Mouse (Mus musculus) colon, adult 2 months (tissue): Measurements from ENCODE around the gene Cln6. TPM values are rescaled to one million over a fixed set of nuclear protein-coding genes. Genes with fewer than 3 reads are reported as not detected.

Experiments used
- polyA plus RNA-seq: library from polyadenylated mRNA; depleted of rRNA; stranded (reverse); fragments of >200 nt; gene quantifications from 2 replicates; pipeline ENCODE4 v1.2.3, GENCODE M21; 2012; rRNA removed

Cln6 gene
- 76.6 and 80.1 TPM in 2 replicates for polyA plus RNA-seq

DNA sequence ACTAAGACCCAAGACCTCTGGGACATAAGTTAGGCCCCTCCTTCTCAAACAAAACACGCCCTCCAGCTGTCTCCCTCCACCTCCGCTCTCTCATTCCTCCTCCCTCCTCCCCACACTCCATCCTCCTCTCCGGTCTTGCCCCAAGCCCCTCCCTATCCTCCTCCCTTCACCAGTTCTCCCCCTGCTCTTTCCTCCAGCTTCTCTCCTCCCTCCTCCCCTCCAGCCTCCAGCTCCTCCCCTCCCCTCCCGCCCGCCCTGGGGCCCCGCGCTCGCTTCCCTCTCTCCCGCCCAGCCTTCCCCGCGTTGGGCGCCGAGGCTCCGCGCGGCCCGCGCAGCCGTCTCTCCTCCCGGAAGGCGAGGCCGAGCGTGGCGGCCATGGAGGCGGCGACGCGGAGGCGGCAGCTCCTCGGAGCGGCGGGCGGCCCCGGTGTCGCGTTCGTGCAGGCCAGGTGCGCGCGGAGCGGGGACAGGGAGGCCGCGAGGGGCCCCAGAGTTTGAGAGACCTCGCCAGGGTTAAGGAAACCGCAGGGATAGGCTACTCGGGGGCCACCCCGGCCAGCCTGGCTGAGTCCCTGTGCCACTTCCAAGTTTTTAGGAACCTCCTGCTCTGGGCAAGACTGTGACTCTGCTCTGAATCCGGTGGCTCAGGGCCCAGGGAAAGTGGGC is at the start of gene Cln6:
TSS of gene Cln6 (plus strand) at position 280 of the 666 bp plus-strand sequence.

DNA sequence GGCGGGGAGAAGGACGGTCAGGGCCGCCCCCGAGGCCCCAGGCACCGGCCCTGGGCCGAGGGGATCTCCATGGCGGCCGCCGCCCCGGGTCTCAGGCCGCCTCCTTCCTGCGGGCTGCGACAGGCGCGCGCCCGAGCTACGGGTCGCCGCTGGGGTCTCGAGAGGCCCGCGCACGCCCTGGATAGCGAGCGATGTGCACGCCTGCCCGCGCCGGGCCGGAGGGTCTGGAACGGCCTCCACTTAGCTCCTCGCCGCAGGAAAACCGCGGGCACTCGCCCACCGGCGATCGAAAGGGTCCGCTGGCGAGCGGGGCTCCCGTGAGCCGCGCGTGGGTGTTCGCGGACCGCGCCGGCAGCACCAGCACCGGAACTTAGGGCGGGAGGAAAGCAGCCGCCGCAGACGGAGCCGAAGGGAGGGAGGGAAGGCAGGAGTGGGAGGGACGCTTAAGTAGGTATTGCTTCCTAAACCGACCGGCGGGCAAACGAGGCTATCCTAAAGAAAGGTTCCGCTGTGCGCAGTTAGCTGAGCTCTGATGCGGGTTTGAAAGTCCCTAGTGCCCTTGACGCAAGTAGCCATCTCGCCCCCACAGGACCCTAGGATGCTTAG is 27.0 kb upstream of the Cln6 start, which contains the start of gene Fem1b:
TSS of gene Fem1b (minus strand) at position 419 of the 606 bp plus-strand sequence.

DNA sequence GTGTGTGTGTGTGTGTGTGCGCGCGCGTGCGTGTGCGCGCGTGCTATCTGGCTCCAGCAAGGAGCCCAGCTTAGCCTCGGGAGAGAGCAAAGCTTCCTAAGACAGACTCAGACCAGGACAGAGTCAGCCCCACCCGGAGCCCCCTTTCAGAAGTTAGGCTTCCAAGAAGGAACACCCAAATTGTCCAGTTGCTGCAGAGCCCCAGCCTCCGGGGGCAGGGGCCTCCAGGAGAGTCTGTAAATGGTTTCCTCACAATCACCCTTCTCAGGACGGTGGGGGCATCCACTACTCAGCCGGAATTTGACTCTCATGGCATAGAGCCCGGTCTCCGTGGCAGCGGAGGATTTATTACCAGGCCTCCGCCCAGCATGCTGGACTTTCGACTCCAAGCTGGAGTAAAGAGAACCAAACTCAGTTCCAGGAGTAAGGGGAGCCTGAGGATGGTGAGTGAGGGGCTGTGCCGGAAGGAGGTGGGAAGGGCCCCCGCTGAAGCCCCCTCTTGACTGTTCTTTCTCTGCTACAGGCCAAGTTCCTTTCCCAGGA is 19.2 kb downstream of the Cln6 start, which contains the start of gene Calml4:
TSS of gene Calml4 (plus strand) at position 362 of the 543 bp plus-strand sequence.

Other genes with a start within 250 kb of the Cln6 start
- 4.3 and 5.0 TPM in 2 replicates for gene Itga11, start 161.0 kb upstream of the Cln6 start, polyA plus RNA-seq
- gene Fem1b, start 26.9 kb upstream of the Cln6 start, polyA plus RNA-seq = 6.1 and 6.5 TPM in 2 replicates
- 37.8 and 50.1 TPM in 2 replicates for gene Calml4, start 19.3 kb downstream of the Cln6 start, polyA plus RNA-seq
- gene Pias1, start 149.1 kb downstream of the Cln6 start, polyA plus RNA-seq = 7.9 and 12.9 TPM in 2 replicates